Mouse (Mus musculus) kidney, adult 18-20 months (tissue): ENCODE measurements around the gene Tmem218.

Experiments
- DNase-seq: peaks from one replicate; pipeline ENCODE4 v3.0.0; 2021

Gene Tmem218

GRCm38 (mm10) chr9:37207929-37208411 is at the start of gene Tmem218:
TSS of gene Tmem218 (plus strand) at chr9:37208223.
- peak; percentile 91 for DNase-seq

- DNase-seq: no peak
Observed at GRCm38 (mm10) chr9:37160686-37161085, 47.3 kb upstream of the Tmem218 start.

GRCm38 (mm10) chr9:37166899-37167298 is 41.1 kb upstream of the Tmem218 start:
- DNase-seq: no peak

GRCm38 (mm10) chr9:37173376-37173775 is 34.6 kb upstream of the Tmem218 start:
- DNase-seq: no peak

- DNase-seq: no peak
Observed at GRCm38 (mm10) chr9:37176002-37176401, 32.0 kb upstream of the Tmem218 start.

- peak; percentile 65 for DNase-seq
Observed at GRCm38 (mm10) chr9:37177107-37177506, 30.9 kb upstream of the Tmem218 start.

GRCm38 (mm10) chr9:37177551-37177950 is 30.5 kb upstream of the Tmem218 start:
- DNase-seq: no peak

- DNase-seq: no peak
Observed at GRCm38 (mm10) chr9:37178911-37179310, 29.1 kb upstream of the Tmem218 start.

GRCm38 (mm10) chr9:37179596-37179995 is 28.4 kb upstream of the Tmem218 start:
- DNase-seq: no peak

- DNase-seq: no peak
Observed at GRCm38 (mm10) chr9:37181596-37181995, 26.4 kb upstream of the Tmem218 start.

- DNase-seq: no peak
Observed at GRCm38 (mm10) chr9:37183176-37183575, 24.8 kb upstream of the Tmem218 start.

- no peak for DNase-seq
Observed at GRCm38 (mm10) chr9:37187407-37187806, 20.6 kb upstream of the Tmem218 start.

GRCm38 (mm10) chr9:37188024-37188423 is 20.0 kb upstream of the Tmem218 start:
- no peak for DNase-seq

- no peak for DNase-seq
Observed at GRCm38 (mm10) chr9:37197067-37197466, 11.0 kb upstream of the Tmem218 start.

- DNase-seq: no peak
Observed at GRCm38 (mm10) chr9:37200414-37200813, 7.6 kb upstream of the Tmem218 start.

GRCm38 (mm10) chr9:37203884-37204283 is 4.1 kb upstream of the Tmem218 start:
- DNase-seq: no peak

- no peak for DNase-seq
Observed at GRCm38 (mm10) chr9:37213060-37213738, 5.2 kb downstream of the Tmem218 start.

- no peak for DNase-seq
Observed at GRCm38 (mm10) chr9:37214327-37215060, 6.5 kb downstream of the Tmem218 start.

- DNase-seq: no peak
Observed at GRCm38 (mm10) chr9:37220755-37221154, 12.7 kb downstream of the Tmem218 start.

GRCm38 (mm10) chr9:37225581-37225980 is 17.6 kb downstream of the Tmem218 start:
- DNase-seq: no peak

GRCm38 (mm10) chr9:37229880-37230325 is 21.9 kb downstream of the Tmem218 start:
- peak; percentile 60 for DNase-seq

- DNase-seq: no peak
Observed at GRCm38 (mm10) chr9:37230486-37231195, 22.6 kb downstream of the Tmem218 start.
